Mouse (Mus musculus) brown adipose tissue, adult 24 weeks (tissue): ENCODE data around the gene Hps3. TPM values are rescaled to one million over a fixed set of nuclear protein-coding genes. Genes with fewer than 3 reads are reported as not detected.
"Not testable (repeated sequence)": the region's sequence is repeated elsewhere in the genome, so short reads cannot be mapped to it uniquely, and the experiment has no call there.

Source experiments
- H3K27ac ChIP-seq: fragments of 200-500 bp; replicated peaks from 2 replicates; pipeline ENCODE4 v1.5.1; 2012; ENCODE audit warnings: low read depth, mild to moderate bottlenecking, low read length
- H3K4me1 ChIP-seq: fragments of 200-500 bp; 2 replicates; pipeline ENCODE4 v1.6.1; 2012; ENCODE audit warnings: low read length, mixed read lengths; ENCODE audit not compliant: control insufficient read depth, insufficient read depth, insufficient read length
- H3K4me3 ChIP-seq: fragments of 200-500 bp; 2 replicates; pipeline ENCODE4 v1.5.1; 2012; ENCODE audit warnings: low read depth, mild to moderate bottlenecking, low read length, moderate library complexity; ENCODE audit not compliant: insufficient read depth
- polyA plus RNA-seq: library from polyadenylated mRNA; stranded (reverse); fragments of >200 nt; gene quantifications from 2 replicates; pipeline ENCODE4 v1.2.4, GENCODE M21; 2012; ENCODE audit not compliant: missing spikeins, insufficient read depth, insufficient read length

The Hps3 gene
- polyA plus RNA-seq, 1 experiment, result 7.9 TPM

DNA sequence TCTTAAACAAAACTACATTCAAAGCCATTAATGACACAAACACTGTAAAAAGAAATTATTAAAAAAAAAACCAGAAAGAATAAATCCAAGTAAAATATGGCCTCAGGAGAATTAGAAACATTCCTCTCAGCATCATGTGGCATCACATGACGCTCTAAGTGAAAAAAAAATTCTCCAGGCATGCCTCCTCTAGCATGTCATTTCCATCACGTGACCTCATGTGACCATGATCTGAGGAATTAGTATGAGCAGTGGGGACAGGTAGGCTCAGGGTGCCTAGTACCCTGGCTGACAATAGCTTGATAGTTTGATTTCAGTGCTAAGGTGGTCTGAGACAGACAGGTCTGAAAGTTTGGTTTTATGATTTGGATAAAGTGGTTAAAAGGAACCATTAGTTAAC is 54.0 kb downstream of the Hps3 start:
- H3K27ac ChIP-seq, result no peak overlapping the region
- H3K4me3 ChIP-seq, result no peak overlapping the region
- H3K4me1 ChIP-seq, result peaks cover 6% of the 10 kb centered on the region; the same call in 1 of the 2 replicates

DNA sequence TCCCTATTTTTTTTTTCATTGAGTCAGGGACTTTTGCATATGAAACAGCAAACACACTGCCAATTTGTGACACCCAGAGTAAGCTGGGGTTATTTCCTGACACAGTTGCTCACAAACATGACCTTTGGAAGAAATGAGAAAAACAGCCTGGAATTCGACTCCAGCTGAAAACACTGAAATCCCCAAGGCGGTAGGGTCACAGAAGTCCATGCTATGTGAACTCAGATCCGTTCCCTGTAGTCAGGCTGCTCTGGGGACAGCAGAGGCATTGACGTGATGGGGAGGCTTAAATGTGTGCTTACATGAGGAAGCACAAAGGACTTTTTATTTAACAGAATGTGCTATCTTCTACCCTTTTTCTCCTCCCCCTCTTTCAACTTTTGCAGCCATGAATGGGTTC is 56.6 kb downstream of the Hps3 start:
- Histone ChIP-seq H3K4me3 (no peak overlapping the region), H3K4me1 (peaks cover 3% of the 10 kb centered on the region; the same call in 1 of the 2 replicates), H3K27ac (peak overlapping the region; percentile 70)

DNA sequence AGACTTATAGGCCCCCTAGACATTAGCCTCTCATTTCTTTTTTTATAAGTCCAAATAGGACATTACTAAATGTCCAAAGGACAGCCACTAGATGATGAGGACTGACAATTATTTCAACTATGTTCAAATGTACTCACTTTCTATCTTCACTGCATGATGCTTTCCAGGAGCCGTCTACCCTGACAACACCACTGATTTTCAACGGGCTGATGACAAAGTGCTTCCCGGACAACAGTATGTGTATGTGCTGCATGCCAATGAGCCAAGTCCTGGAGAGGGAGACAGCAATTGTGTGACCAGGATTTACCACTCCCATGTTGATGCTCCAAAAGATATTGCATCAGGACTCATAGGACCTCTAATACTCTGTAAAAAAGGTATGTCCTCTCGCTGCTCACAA is 69.0 kb downstream of the Hps3 start:
- Histone ChIP-seq H3K4me1 (no peaks in the 10 kb centered on the region), H3K4me3 (no peak overlapping the region), H3K27ac (no peak overlapping the region)

DNA sequence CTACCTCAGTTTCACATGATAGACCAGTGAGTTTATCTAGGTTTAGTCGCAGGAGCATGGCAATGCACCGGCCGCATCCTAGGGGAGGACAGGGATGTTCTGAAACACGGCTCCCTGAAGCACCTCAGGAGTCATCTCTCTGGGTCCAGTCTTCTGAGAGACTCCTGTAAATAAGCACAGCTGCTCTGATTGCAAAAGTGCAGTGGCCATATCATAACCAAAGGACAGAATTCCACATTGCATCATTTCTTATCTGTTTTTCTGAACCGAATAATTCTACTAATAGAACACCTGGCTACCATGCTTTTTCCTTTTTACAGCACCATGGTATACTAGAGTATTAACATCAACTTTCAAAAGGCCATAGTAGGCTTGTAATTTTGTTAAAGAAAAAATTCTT is 69.9 kb downstream of the Hps3 start:
- Histone ChIP-seq H3K4me3 (no peak overlapping the region), H3K4me1 (no peaks in the 10 kb centered on the region), H3K27ac (no peak overlapping the region)

DNA sequence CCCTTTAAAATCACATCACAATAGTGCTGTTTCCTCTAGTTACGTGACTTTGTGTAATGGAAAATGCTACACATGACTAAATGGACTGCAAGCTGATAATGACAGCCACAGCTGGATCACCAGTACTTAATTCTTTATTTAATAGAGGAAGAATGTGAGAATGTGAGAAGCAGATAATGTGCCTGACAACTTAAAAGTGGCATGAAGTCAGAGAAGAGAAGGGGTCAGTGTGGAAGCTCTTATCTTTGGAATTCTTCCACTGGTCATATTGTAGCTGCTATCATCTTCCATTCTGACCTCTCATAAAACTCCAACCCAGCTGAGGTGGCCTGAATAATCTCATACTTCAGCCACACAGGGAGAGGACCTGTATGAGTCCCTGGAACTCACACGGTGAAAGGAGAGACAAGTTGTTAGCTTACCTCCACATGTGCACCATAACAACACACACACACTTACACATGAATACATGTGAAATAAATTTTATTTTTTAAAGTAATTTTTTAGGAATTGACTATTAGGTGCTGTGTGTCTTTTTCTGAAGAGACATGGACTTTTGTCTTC is 70.4 kb downstream of the Hps3 start:
- no peaks in the 10 kb centered on the region; the same call in 1 of the 2 replicates for H3K4me1 ChIP-seq
- no peak overlapping the region for H3K4me3 ChIP-seq
- H3K27ac ChIP-seq, result no peak overlapping the region; the same call in 1 of the 2 replicates

DNA sequence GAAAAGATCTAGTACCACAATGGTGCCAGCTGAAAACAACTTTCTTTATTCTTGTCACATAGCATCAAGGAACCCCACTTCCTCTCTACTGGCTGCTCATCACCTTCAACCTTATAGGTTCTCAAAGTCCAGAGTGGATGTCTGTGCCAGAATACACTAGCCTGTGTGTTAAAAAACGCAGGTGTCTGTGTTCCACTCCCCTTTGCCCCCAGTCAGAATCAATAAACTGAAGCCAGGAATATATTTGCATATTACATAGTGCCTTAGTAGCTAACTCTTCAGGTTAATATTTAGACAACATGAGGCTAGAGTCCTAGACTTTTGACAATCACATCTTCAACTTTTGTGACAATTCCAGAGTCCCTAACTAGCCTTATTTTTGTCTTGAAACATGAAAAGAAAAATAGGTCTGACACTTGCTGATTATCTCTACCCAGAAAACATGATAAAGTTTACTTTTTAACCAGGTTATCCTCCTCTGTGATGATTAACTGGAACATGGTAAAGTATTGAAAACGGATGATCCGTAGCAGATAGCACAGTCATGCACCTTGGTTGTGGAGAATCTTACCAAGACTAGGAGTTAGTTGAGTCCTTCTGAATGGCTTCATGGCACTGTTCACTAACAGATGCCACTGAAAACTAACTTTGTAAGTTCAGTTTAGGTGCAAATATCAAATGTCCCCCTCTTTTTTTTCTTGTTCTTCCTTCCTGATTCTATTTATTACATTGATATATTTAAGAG is 72.2 kb downstream of the Hps3 start:
- Histone ChIP-seq H3K4me1 (no peaks in the 10 kb centered on the region; the same call in 1 of the 2 replicates), H3K27ac (no peak overlapping the region), H3K4me3 (no peak overlapping the region)

DNA sequence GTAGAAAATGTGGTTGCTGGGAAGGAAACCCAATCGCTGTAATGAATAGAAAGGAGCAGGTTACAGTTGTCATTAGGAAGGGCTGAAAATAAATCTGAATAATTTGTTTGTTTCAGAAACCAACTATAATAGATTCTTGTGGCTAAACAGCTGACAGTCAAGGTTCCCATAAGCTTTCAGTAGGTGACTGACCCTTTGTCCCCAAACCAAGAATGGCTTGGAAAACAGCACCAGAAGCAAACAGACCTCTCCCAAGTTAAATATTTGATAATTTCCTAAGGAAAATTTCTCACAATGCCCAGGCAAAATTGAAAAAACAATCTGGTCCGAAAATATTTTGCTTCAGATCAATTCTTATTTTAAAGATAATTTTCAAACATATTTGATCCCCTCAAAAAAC is 73.8 kb downstream of the Hps3 start:
- Histone ChIP-seq H3K4me3 (no peak overlapping the region), H3K4me1 (no peaks in the 10 kb centered on the region; the same call in 1 of the 2 replicates), H3K27ac (no peak overlapping the region)

DNA sequence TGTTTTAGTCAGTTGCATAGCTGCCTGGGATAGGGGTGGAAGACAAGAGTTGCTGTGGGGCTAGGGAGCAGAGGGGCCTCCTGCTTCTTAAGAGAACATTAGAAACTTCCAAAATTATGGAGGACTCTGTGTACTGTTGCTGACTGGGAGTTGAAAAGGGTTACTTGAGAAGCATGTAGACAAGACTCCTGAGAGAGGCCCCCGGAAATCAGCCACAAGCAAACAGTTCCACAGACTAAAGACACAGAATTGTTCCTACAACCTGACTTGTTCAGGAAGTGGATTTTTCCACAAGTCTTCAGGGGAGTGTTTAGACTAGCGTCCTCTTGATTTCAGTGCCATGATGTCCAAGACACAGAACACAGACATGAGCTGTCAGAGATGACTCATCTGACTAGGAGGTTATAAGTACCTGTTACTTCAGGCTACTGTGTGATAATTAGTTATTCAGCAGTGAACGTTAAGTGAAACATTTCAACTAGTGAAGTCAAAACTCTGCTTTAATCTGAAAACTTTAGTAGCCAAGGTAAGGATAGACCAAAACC is 74.5 kb downstream of the Hps3 start:
- Histone ChIP-seq H3K4me1 (no peaks in the 10 kb centered on the region; the same call in 1 of the 2 replicates), H3K27ac (no peak overlapping the region; the same call in 1 of the 2 replicates), H3K4me3 (no peak overlapping the region)

DNA sequence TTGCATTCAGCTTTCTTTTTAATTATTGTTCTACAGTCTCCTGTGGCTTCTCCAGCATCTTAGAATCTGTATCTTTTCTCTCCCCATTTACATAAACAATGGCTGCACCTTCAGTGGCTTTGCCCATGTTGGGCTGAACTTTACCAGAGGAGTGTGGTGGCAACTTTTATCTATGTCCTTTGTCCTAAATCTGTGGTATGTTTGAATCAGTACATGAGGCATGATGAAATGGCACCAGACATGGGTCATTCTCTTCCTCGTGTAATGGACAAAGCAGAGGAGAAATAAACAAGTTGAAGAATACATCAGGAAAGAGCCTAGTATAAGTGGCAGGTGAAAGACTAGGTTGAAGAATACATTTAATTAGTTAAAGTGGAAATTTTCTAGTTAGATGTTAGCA is 76.1 kb downstream of the Hps3 start:
- Histone ChIP-seq H3K4me3 (no peak overlapping the region), H3K4me1 (peaks cover 2% of the 10 kb centered on the region; the same call in 1 of the 2 replicates), H3K27ac (no peak overlapping the region)

DNA sequence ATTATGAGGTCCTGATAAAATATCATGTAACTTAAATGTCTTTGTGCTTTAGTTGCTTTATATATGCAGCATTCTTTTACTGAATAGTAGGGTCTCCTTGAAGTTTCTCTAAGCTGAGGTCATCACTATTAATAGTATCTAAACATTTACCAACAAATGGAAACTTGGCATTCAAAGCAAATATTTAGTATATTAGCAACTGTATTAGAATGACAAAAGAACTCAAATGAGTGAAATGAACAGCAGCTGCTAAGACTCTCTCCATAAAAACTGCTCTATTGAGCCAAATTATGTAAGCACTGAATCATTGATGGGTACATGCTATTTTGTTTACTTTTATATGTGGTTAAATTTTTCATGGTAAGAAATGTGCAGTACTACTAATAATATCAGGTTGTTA is 77.1 kb downstream of the Hps3 start:
- H3K27ac ChIP-seq, result no peak overlapping the region
- H3K4me1 ChIP-seq, result peaks cover 5% of the 10 kb centered on the region; the same call in 1 of the 2 replicates
- H3K4me3 ChIP-seq, result no peak overlapping the region

DNA sequence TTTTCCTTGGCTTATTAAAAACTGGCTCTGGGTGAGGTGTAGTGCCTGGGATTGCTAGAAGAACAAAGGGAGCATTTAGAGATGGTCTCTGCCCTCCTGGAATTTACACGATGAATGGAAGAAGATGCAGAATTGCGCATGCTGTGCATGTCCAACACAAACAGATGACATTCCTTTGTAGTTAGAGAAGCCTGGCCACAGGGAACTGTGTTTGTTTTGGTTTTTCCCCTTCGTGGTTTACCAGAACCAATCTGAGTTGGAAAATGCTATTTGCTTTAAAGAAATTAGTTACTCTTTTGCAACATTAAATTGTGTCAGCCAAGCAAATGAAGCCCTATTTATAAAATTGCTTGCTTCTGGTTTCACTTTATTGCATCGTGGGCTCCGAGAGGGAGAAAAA is 78.2 kb downstream of the Hps3 start, which contains the start of gene Cp:
TSS of gene Cp (plus strand) at position 170 of the 400 bp plus-strand sequence.
- peak within 1 kb of the TSS; percentile 1; the same call in 1 of the 2 replicates for H3K27ac ChIP-seq
- peaks cover 5% of the 10 kb centered on the region; the same call in 1 of the 2 replicates for H3K4me1 ChIP-seq
- H3K4me3 ChIP-seq, result peak within 1 kb of the TSS; percentile 1; the same call in 1 of the 2 replicates

DNA sequence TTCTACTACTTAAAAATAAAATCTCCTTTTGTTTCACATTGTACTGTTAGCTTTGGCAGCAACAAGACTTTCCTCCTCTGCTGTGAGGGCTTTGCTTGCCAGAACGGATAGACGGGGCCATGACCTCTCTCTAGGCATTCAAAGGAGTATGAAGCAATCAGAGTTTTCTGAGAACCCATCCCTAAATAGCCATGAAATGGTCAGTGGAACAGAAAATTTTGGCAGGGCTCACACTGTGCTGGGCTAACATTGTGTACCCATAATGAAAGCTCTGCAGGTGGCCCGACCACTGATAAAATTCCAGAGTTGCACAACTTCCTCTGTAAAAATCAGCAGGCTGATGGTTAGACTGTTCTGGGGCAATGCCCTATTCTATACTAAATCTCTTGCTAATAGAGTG is 81.2 kb downstream of the Hps3 start:
- peaks cover 5% of the 10 kb centered on the region; the same call in 1 of the 2 replicates for H3K4me1 ChIP-seq
- no peak overlapping the region for H3K27ac ChIP-seq
- H3K4me3 ChIP-seq, result no peak overlapping the region

DNA sequence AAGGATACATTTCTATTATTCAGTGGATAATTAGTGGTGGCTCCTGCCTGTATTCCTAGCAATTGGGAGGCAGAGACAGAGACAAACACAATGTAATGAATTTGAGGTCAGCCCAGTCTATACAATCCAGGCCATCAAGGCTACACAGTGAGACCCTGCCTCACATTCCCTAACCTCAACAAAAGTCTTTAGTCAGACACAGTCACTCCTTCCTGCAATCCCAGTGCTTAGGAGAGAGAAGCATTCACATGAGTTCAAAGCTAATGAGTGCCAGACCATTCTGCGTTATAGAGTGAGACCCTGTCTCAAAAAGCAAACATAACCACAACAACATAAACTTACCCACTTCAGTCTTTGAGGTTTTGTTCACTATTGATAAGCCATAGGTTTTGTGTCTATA is 81.7 kb downstream of the Hps3 start:
- Histone ChIP-seq H3K4me3 (no peak overlapping the region), H3K4me1 (peaks cover 5% of the 10 kb centered on the region; the same call in 1 of the 2 replicates), H3K27ac (peak overlapping the region; percentile 84)

DNA sequence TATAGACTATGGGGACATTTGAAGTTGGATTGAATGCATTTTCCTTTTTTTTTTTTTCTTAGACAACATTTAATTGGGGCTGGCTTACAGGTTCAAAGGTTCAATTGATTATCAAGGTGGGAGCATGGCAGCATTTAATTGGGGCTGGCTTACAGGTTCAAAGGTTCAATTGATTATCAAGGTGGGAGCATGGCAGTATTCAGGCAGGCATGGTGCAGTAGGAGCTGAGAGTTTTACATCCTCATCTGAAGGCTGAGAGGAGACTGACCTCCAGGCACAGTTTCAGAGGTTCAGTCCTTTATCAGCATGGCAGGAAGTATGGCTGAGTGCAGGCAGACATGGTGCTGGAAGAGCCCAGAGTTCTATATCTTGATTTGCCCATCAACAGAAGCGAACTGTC is 85.7 kb downstream of the Hps3 start:
- not testable (repeated sequence) for H3K4me1 ChIP-seq, H3K27ac ChIP-seq, H3K4me3 ChIP-seq

DNA sequence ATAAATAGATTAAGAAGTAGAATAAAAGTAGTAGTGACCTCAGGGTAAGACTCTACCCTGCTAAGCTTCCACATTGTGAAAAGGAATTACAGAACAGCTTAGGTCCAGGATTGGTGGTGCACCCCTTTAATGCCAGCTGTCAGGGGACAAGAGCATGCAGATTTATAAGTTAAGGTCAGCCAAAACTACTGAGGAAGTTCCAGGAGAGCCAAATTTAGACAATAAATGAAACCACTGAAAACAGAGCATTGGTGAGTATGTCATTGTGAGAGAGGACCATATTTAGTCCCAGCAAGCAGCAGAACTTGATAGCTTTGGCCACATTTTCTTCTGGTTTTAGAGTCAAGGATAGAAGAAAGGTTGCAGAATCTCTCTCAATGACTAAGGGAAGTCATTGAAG is 86.6 kb downstream of the Hps3 start:
- H3K4me1 ChIP-seq, result 0 out of 2 replicates have a peak, but pooled peaks cover 2% of the 10 kb centered on the region
- no peak overlapping the region for H3K27ac ChIP-seq
- H3K4me3 ChIP-seq, result no peak overlapping the region
